Mouse (Mus musculus) bone marrow macrophage, adult 2 months (primary cell): Measurements from ENCODE around the gene Csl. TPM values are rescaled to one million over a fixed set of nuclear protein-coding genes. Genes with fewer than 3 reads are reported as not detected.

ENCODE experiments used
- H3K27ac ChIP-seq: 2 replicates; pipeline ENCODE4 v1.5.1; 2012; ENCODE audit warnings: low read depth, low read length; ENCODE audit not compliant: insufficient read depth
- H3K4me1 ChIP-seq: 2 replicates; pipeline ENCODE4 v1.6.1; 2012; ENCODE audit warnings: low read length; ENCODE audit not compliant: control insufficient read depth, insufficient read depth
- H3K4me3 ChIP-seq: 2 replicates; pipeline ENCODE4 v1.5.1; 2012; ENCODE audit warnings: mild to moderate bottlenecking, low read length, moderate library complexity; ENCODE audit not compliant: insufficient read depth
- CTCF ChIP-seq: IDR thresholded peaks from 2 replicates; pipeline ENCODE4 v1.5.1; 2012; ENCODE audit warnings: low read depth, mild to moderate bottlenecking, low read length, moderate library complexity
- POLR2A ChIP-seq: IDR thresholded peaks from 2 replicates; pipeline ENCODE4 v1.6.1; 2012; ENCODE audit warnings: mild to moderate bottlenecking, low read depth, low read length, borderline replicate concordance
- polyA plus RNA-seq: library from polyadenylated mRNA; stranded (reverse); fragments of >200 nt; gene quantifications from 2 replicates; pipeline ENCODE4 v1.2.4, GENCODE M21; 2012; ENCODE audit not compliant: missing spikeins, insufficient read depth, insufficient read length

Csl gene
- not detected in 2 replicates for polyA plus RNA-seq

GRCm38 (mm10) chr10:99759558-99759957, at the start of gene Csl:
Csl (minus strand) TSS chr10:99759658.
- Histone ChIP-seq H3K27ac (no peak within 1 kb of the TSS), H3K4me1 (no peaks in the 10 kb centered on the region), H3K4me3 (no peak within 1 kb of the TSS)
- TF ChIP-seq CTCF: no peak
- TF ChIP-seq POLR2A: no peak

GRCm38 (mm10) chr10:99789418-99789817, 30.0 kb upstream of the Csl start:
- no peak for TF ChIP-seq POLR2A
- no peak for TF ChIP-seq CTCF
- no peaks in the 10 kb centered on the region for H3K4me1 ChIP-seq
- no peak overlapping the region for H3K4me3 ChIP-seq
- H3K27ac ChIP-seq: no peak overlapping the region

- TF ChIP-seq POLR2A (no peak), CTCF (no peak)
- Histone ChIP-seq H3K4me3 (no peak overlapping the region), H3K27ac (no peak overlapping the region), H3K4me1 (no peaks in the 10 kb centered on the region)
Observed at GRCm38 (mm10) chr10:99774228-99775120, 15.0 kb upstream of the Csl start.

- no peak for TF ChIP-seq POLR2A
- TF ChIP-seq CTCF: no peak
- peaks cover 5% of the 10 kb centered on the region; the same call in 1 of the 2 replicates for H3K4me1 ChIP-seq
- no peak overlapping the region for H3K4me3 ChIP-seq
- H3K27ac ChIP-seq: no peak overlapping the region
Observed at GRCm38 (mm10) chr10:99750146-99750545, 9.3 kb downstream of the Csl start.

- Histone ChIP-seq H3K4me1 (peaks cover 5% of the 10 kb centered on the region; the same call in 1 of the 2 replicates), H3K27ac (no peak overlapping the region)
- no peak for TF ChIP-seq CTCF
- no peak for TF ChIP-seq POLR2A
Observed at GRCm38 (mm10) chr10:99748668-99749260, 10.7 kb downstream of the Csl start.

GRCm38 (mm10) chr10:99748009-99748408, 11.4 kb downstream of the Csl start:
- Histone ChIP-seq H3K4me3 (no peak overlapping the region), H3K27ac (no peak overlapping the region), H3K4me1 (peaks cover 5% of the 10 kb centered on the region; the same call in 1 of the 2 replicates)
- TF ChIP-seq POLR2A: no peak
- no peak for TF ChIP-seq CTCF

More at GRCm38 (mm10) chr10:99748668-99749260, 10.7 kb downstream of the Csl start:
- H3K4me3 ChIP-seq: no peak overlapping the region

- H3K27ac ChIP-seq: no peak overlapping the region
- H3K4me3 ChIP-seq: no peak overlapping the region
- no peak for TF ChIP-seq CTCF
- no peak for TF ChIP-seq POLR2A
- no peaks in the 10 kb centered on the region for H3K4me1 ChIP-seq
Observed at GRCm38 (mm10) chr10:99741609-99742280, 17.7 kb downstream of the Csl start.

- no peak overlapping the region for H3K4me3 ChIP-seq
- H3K27ac ChIP-seq: no peak overlapping the region
- H3K4me1 ChIP-seq: peaks cover 29% of the 10 kb centered on the region
- TF ChIP-seq POLR2A: no peak
- no peak for TF ChIP-seq CTCF
Observed at GRCm38 (mm10) chr10:99713129-99713528, 46.3 kb downstream of the Csl start.

- no peak overlapping the region for H3K4me3 ChIP-seq
- TF ChIP-seq CTCF (no peak), POLR2A (no peak)
- H3K27ac ChIP-seq: peak overlapping the region; percentile 53
- peaks cover 29% of the 10 kb centered on the region for H3K4me1 ChIP-seq
Observed at GRCm38 (mm10) chr10:99711567-99711966, 47.9 kb downstream of the Csl start.
